Mouse (Mus musculus): Measurements from ENCODE around the gene Wrb. TPM values are rescaled to one million over a fixed set of nuclear protein-coding genes. Genes with fewer than 3 reads are reported as not detected.

Gene Wrb
- polyA plus RNA-seq, 1 experiment from 2014 or later: 245 TPM

- Histone ChIP-seq H3K4me2 (ENCODE audit: low read length) (peak overlapping the region; percentile 47), H3K4me3 (ENCODE audit: low read depth, low read length) (no peak overlapping the region; the same call in 1 of the 2 replicates), H3K36me3 (ENCODE audit: control insufficient read depth, insufficient read depth, low read length) (no peaks in the 10 kb centered on the region), H3K9me3 (replicated peaks; ENCODE audit: control insufficient read depth, low read length, poor library complexity, severe bottlenecking) (no peaks in the 10 kb centered on the region), H3K27me3 (ENCODE audit: control insufficient read depth, insufficient read depth, low read depth, low read length) (no peaks in the 10 kb centered on the region), H3K9ac (ENCODE audit: low read depth, low read length) (0 out of 2 replicates have a peak overlapping the region, but pooled peaks have one; percentile 0), H3K4me1 (ENCODE audit: control insufficient read depth, insufficient read depth, low read length) (peaks cover 8% of the 10 kb centered on the region), H3K27ac (ENCODE audit: low read length) (no peak overlapping the region)
- WGBS: 38% methylated on average over 9 of the region's 9 CpGs
- no peak for ATAC-seq
Measured at GRCm38 (mm10) chr16:96200702-96201028, 55.5 kb downstream of the Wrb start.

- Histone ChIP-seq H3K4me2 (ENCODE audit: low read length) (no peak overlapping the region), H3K27me3 (ENCODE audit: control insufficient read depth, insufficient read depth, low read depth, low read length) (no peaks in the 10 kb centered on the region), H3K4me1 (ENCODE audit: control insufficient read depth, insufficient read depth, low read length) (peaks cover 8% of the 10 kb centered on the region), H3K27ac (ENCODE audit: low read length) (no peak overlapping the region), H3K36me3 (ENCODE audit: control insufficient read depth, insufficient read depth, low read length) (no peaks in the 10 kb centered on the region), H3K9me3 (replicated peaks; ENCODE audit: control insufficient read depth, low read length, poor library complexity, severe bottlenecking) (no peaks in the 10 kb centered on the region), H3K4me3 (ENCODE audit: low read depth, low read length) (no peak overlapping the region), H3K9ac (ENCODE audit: low read depth, low read length) (no peak overlapping the region)
- no peak for ATAC-seq
- WGBS: 87% methylated on average over 11 of the region's 11 CpGs
Measured at GRCm38 (mm10) chr16:96201485-96202232, 56.5 kb downstream of the Wrb start.

Other genes starting within 250 kb of the Wrb start
- gene Psmg1, start 154.4 kb upstream of the Wrb start, polyA plus RNA-seq (2015; fragmentation: Nextera tagmentation; extraction: Ambion mirVana): 61.6 and 68.3 TPM in 2 replicates
- gene Brwd1, start 62.9 kb upstream of the Wrb start, polyA plus RNA-seq (2015; fragmentation: Nextera tagmentation; extraction: Ambion mirVana): 264 and 288 TPM in 2 replicates
- 304 and 377 TPM in 2 replicates for gene Hmgn1, start 17.7 kb upstream of the Wrb start, polyA plus RNA-seq (2015; fragmentation: Nextera tagmentation; extraction: Ambion mirVana)
- gene Lca5l, start 46.9 kb downstream of the Wrb start, polyA plus RNA-seq (2015; fragmentation: Nextera tagmentation; extraction: Ambion mirVana): 1.7 and 2.4 TPM in 2 replicates
- 1.5 and 2.3 TPM in 2 replicates for gene Sh3bgr, start 55.0 kb downstream of the Wrb start, polyA plus RNA-seq (2015; fragmentation: Nextera tagmentation; extraction: Ambion mirVana)
- 4.7 and 4.8 TPM in 2 replicates for gene B3galt5, start 90.4 kb downstream of the Wrb start, polyA plus RNA-seq (2015; fragmentation: Nextera tagmentation; extraction: Ambion mirVana)

Measured in midbrain, embryonic 16.5 days (tissue).